Mouse (Mus musculus) cerebellum, postnatal 4 days (tissue): Measurements from ENCODE around the gene Pde4c.

Experiments
- DNase-seq, 2 experiments: peaks; one replicate each; pipeline ENCODE4 v3.0.0; 2022; ENCODE audit warnings: low spot score in 2 of 2, mixed read lengths in 1 of 2

Gene Pde4c

DNA sequence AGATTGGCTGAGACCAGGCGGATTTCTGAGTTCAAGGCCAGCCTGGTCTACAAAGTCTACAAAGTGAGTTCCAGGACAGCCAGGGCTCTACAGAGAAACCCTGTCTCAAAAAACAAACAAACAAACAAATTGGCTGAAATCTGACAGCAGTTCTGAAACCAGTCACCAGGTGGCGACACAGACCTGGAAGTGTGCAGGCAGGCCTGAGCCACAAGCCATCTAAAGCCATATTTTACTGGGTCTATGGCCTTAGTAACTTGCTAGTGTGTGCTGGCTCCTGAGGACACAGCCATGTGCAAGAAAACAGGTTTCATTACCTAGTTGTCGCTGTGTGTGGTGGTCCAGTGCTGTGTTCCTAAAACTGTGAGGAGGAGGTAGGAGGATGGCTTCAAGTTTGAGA lies 2.8 kb upstream of the Pde4c start:
- DNase-seq = peak; percentile 82 to 86

DNA sequence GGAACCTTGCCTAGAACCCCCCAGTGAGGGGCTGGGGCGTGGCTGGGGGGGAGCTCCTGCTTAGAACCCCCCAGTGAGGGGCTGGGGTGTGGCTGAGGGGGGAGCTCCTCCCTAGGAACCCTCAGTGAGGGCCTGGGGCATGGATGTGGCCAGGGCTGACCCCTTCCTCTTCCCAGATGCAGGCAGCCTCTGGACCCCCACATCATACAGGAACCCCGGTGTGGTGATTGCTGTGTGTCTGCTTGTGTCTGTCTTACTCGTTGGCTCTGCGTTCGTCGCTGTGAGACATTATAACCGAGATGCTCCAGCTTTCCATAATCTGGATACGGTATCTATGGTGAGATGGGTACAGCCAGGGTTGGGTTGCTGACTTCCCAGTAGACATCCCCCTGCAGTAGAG lies 1.9 kb upstream of the Pde4c start:
- DNase-seq = no peak

DNA sequence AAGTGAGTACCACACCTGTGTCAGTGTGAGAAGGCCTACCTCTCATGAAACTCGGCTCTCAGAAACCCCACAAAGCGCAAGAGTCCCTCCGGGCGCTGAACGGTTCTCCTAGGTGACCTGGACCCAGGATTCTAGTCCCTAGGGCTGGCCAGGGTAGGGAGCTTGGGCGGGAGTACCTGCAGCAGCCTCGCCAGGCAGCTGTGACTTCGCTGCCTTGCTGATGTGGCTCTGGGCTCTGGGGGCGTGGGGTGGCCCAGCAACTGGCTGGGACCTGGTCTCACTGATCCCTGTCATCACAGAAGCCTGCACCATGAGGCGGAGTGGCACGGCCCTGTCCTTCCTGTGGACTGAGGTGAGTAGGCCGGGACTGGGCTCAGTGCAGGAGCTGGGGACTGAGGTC lies 696 bp downstream of the Pde4c start:
- DNase-seq = no peak

DNA sequence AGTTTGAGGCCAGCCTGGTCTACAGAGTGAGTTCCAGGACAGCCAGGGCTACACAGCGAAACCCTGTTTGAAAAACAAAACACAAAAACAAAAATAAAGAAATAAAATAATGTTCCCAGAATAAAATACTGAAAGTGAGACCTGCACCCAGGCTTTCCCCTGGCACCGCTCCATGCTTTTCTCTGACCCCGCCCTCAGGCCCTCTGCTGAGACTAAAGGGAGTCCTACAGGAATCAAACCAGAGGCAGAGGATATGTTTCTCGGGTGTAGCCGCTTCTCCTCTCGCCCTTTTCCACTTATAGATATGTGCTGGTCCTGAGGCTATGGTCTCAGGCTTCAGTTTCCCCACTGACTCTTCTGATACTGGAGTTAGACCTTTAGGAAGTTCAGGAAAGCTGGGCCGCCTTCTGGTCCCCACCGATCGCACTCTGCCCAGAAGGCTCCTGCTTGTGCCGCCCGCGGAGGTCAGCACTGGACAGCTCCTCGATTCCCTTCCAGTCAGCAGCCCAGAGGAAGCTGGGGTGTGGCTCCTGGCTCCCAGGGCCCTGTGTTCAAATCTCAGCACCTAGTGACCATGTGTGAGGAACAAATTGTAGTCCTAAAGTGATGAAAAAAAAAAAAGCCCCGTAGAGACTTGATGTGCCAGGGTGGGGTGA lies 2.4 kb downstream of the Pde4c start:
- no peak for DNase-seq

DNA sequence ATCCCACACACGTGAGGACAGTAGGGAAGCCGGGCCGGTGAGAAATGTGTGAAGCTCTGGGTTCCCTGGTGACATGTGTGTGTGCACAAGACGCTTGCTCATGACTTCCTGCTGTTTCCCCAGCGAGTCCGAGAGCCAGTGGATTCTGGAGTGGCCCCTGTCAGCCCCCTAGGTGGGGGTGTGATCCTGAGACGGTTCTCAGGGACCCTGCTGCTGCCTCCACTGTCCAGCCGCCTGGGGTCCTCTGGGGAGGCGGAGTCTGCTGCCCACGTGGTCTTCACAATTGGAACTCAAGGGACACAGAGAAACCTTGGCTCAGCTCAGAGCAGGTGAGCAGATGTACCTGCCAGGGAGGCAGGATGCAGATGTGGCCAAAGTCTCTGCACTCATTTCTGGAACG lies 3.2 kb downstream of the Pde4c start:
- no peak for DNase-seq

DNA sequence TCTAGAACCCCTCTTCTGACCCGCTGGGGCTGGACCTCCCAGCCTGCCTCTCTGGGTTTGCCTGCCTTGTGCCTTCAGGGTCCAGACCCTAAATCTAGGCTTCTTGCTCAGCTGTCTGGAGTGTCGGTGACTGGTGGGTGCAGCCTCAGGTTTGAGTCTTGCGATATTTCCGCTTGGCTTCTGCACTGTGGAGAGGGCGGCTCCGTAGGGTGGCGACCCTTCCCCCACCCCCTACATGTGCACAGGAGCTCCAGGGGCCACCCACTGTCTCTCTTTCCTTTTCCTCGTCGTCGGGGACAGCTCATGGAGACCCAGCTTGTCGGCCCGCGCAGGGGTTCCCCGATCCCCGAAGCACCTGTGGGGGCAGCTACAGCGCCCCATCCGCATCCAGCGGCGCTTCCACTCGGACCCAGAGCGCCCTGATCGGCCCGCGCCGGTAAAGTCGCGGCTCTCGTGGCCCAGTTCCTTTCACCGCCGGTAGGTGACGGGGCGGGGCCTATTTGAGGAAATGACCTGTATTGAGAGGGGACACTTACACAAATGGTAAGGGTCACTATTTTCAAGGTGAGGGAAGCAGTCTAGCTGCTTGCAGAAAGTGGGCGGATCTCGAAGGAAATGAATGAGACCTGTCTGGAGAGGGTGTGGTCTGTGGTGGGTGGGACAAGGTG lies 6.4 kb downstream of the Pde4c start:
- no peak for DNase-seq

DNA sequence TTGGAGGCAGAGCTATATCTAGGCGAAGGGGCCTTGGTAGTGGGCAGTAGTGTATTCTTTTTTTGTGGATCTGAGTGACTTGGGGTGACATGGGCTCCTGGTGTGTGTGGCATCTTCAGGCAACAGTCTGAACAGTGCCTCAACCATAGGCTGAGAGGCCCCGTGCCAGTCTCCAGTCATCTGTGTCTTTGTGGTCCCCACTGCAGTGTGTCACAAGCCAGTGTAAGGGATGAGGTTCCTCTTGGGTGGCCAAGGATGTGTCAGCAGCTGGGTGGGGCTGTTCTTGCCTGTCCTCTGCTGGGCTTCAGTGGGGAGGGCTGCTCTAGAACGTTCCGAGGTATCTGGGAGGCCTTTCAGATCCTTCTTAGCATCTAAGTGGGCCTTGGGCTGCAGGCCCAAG lies 7.4 kb downstream of the Pde4c start:
- no peak for DNase-seq

DNA sequence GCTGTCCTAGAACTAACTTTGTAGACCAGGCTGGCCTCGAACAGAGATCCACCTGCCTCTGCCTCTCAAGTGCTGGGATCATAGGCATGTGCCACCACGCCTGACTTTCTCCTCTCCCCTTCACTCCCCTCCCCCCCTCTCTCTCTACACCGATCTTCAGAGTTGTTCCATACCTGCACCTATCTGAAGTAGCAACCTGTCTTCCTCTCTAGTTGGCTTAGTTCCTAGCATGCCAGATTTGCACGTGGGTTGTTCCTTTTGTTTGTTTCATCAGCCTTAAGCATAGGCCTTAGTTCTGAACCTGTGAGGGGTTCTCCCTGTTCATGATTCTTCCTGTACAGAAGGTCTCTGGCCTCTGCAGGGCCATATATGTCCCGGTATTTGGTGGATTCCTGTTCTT lies 14.2 kb downstream of the Pde4c start:
- DNase-seq = no peak

DNA sequence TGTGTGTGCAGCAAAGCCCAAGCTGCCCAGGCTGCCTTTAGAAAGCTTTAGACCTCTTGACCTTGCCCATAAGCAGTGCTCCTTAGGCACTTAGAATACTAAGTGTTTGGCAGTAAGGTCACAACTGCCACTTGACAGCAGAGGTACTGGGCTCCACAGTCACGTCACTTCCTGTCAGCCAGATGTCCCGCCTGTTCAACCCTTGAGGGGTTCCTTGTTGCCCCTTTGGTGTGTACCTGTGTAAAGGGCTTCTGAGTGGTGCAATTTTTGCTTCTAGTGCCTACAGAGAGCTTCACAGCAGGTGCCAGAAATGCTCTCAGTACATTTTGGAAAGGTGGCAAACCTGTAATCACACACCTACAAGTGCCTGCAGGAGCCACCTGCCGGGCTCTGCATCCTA lies 14.7 kb downstream of the Pde4c start:
- no peak for DNase-seq

DNA sequence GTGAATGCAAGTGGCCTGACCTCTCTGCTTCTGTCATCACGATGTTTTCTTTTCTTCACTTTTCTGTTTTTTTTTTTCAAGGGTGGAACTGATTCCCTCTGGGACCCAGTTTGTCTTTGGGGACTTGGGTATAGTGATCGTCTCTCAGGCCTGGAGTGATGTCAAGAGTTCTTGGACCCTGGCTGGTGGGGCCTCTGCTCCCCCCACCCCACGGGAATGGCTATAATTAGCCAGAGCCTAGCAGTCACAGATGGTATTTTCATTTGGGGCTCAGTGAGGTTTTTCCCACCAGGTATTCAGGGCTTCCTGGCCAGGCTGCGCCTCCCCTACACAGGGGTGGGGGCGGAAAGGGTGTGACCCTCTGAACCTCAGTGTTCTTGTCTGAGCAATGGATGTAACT lies 18.1 kb downstream of the Pde4c start:
- DNase-seq = no peak

DNA sequence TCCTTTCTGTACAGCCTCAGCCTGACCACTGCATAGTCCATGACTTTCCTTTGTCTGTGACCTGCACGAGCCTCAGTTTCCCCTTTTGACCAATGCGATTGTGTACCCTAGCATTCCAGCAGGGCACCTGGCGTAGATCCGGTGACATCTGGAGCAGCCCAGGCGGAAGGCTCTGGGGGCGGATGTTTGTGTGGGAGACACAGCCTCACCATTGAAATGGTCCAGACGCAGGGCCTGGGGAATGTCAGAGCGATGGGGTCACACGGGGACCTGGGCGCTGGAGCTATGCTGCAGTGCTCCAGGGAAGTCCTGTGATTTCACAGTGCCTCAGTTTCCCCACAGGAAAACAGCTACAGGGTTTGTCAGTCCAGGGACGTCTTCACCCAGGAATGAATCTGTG lies 18.7 kb downstream of the Pde4c start:
- DNase-seq = no peak

DNA sequence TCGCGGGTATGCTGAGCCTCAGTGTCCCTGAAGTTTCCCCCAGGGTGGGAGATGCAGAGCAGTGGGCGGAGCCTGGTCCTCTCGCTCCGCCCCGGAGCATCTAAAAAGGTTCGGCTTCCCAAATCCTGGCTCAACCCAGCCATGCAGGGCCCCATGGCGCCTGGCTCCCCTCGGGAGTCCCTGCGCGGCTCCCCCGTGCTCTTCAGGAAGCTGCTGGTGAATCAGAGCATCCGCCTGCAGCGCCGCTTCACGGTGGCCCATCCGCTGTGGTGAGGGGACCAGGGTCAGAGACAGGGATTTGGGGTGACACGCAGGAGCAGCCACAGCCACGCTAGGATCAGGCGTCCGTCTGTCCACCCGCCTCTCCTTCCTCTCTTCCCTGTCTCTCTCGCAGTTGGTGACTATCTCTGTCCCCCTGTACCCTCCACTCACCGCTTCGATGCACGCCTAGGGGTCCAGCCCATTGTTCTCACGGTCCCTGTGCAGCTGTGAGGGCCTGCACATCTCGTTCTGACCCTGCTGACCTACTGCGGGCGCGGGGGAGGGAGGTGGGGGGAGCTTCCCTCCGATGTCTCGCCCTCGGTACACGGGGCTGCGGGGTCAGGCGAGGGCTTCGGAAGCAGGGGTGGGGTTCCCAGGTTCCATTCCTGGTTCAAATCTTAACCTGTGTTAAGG lies 19.6 kb downstream of the Pde4c start:
- DNase-seq = no peak

DNA sequence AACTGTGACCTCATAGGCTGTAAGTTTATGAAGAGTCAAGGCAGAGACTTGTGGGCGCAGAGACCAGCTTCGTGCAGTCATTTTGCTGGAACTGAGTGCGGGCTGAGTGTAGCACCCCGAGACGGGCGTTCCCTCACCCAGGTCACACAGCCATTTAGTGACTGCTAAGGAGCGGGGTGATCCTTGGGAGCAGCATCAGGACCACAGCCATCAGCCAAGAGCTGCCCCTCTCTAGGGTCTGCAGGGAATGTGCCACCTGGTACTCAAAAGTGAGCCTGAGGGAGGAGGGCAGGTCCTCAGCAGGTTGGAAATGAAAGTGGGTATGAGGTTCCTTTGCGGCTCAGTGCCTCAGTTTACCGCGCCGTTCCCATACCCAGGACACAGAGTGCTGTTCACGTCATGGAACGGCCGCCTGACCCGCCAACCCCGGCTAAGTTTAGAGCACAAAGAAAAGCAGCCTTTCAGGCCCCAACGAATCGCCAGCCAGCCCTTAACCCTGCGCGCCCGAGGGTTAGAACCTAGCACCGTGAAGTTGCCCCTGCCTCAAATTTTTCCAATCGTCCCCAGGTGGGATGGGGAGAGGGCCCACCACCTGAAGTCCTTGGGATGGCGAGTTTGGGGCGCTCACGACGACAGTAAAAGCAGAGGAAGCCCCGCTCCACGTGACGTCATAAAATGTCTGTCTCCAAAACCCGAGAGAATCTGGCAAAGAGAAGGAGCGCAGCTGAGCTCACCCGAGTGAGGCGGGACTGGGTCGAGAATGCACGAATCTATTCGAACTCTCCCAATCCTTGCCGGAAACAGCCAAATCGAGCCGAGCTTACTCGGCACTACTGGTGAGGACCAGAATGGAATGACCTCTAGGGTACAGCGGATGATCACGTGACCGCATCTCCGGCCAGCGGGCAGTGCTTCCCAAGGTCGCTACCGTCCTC lies 20.4 kb downstream of the Pde4c start:
- no peak for DNase-seq

DNA sequence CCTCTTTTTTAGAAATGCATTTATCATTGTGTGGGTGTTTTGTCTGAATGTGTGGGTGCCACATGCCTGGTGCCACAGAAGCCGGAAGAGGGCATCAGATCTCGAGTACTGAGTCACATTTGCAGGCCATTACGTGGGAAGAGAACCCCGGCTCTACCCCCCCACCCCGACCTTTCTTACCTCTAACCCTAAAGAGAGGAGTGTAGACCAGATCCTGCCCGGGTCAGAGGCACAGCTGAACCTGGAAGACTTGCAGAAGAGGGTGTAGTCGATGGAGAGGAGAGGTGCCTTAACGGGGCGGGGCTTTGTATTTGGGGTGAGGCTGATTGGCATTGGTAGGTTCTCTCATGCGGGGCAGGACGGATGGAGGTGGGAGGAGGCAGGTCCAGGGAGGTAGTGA lies 21.3 kb downstream of the Pde4c start:
- no peak for DNase-seq

DNA sequence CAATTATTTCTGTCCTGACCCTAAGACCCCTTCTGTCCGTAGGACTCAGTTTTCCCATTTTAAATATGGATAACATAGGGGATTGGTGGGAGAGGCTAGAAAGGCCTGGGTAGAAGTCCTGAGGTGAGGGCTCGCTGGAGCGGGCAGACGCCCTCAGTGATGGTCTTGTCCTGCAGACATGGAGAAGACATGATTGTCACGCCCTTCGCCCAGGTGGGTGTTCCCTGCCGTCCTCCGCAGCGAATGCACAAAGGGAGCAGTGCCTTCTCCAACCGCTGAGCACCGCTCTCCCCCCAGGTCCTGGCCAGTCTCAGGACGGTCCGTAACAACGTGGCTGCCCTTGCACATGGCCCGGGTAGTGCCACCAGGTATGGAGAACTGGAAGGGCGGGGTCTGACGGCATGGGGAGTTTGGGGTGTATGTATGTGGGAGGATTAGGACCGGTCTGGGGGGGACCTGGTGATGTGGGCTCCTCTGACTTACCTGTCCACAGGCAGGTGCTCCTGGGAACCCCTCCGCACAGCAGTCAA lies 22.2 kb downstream of the Pde4c start:
- DNase-seq = no peak

DNA sequence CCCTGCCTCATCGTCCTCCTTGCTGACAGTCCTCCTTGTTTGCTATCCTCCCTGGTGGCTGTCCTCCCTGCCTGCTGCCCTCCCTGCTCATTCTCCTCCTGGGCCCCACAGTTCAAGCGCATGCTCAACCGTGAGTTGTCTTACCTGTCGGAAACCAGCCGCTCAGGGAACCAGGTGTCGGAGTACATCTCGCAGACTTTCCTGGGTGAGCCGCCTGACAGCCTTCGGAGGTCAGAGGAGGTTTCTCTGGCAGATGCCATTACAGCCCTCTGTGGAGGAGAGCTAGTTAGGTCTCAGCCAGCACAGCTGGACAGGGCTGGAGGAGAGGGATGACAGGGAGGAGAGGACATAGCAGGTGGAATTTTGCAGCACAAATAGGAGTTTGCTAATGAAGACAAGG lies 23.2 kb downstream of the Pde4c start:
- no peak for DNase-seq

DNA sequence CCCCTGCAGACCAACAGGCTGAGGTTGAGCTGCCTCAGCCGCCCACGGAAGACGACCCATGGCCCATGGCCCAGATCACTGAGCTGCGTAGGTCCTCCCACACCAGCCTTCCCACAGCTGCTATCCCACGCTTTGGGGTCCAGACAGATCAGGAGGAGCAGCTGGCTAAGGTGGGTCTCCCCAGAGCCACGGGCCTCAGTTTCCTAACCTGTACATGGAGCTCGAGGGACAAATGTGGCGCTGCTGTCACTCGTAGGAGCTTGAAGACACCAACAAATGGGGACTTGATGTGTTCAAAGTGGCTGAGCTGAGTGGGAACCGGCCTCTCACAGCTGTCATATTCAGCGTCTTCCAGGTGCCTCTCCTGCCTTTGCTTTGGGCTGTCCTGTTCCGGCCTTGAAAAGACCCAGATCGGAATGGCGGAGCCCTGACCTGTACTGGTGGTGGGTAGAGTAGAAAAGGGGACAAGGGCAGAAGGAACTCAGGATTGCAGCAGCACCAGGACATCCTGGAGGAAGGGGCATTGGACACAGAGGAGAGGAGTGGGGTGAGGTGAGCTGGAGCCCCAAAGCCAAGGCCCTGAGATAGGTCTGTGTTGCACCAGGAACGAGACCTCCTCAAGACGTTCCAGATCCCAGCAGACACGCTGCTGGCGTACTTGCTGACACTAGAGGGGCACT lies 23.8 kb downstream of the Pde4c start:
- DNase-seq = no peak

DNA sequence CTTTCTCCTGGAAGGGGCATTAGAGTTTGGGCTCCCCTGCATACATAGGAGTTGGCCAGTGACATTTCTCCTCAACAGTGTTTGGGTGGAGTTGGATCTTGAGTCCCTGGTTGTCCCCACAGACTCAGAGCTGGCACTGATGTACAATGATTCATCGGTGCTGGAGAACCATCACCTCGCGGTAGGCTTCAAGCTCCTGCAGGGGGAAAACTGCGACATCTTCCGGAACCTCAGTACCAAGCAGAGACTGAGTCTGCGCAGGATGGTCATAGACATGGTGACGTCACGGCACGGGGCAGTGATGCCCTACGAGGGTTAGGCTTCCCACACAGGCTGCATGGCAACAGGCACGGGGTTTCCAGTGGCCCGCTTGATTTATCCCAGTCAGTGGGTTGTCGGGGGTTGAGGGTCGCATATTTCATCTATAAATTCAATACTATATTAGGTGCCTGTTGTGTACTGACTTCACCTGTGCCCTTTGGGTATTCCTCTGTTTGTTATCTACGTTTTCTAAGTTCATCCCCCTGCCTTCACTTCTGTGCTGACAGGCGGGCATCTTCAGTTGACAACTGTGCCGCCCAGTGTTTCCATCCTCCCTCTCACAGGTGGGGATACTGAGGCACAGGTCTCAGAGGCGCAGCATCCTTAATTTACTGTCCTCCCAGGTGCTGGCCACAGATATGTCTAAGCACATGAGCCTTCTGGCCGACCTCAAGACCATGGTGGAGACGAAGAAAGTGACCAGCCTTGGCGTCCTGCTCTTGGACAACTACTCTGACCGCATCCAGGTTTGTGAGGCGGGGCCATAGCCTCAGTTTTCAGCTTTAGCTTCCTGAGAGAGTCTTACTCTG lies 25.0 kb downstream of the Pde4c start:
- no peak for DNase-seq

DNA sequence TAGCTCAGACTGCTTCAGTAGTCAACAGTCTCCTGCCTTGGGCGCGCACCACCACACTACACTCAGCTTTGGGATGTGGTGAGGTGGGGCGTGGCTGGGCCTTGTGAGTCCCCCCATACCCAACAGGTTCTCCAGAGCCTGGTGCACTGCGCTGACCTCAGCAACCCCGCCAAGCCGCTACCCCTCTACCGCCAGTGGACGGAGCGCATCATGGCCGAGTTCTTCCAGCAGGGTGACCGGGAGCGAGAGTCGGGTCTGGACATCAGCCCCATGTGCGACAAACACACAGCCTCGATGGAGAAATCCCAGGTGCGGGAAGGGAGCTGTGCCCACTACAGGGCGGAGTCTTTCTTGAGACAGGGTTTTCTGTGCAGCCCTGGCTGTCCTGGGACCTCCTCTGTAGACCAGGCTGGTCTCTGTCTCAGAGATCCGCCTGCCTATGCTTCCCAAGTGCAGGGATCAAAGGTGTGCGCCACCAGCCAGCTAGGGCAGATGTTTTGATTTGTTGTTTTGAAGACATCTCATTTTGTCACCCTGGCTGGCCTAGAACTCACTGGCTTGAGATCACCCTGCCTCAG lies 25.7 kb downstream of the Pde4c start:
- DNase-seq = no peak

DNA sequence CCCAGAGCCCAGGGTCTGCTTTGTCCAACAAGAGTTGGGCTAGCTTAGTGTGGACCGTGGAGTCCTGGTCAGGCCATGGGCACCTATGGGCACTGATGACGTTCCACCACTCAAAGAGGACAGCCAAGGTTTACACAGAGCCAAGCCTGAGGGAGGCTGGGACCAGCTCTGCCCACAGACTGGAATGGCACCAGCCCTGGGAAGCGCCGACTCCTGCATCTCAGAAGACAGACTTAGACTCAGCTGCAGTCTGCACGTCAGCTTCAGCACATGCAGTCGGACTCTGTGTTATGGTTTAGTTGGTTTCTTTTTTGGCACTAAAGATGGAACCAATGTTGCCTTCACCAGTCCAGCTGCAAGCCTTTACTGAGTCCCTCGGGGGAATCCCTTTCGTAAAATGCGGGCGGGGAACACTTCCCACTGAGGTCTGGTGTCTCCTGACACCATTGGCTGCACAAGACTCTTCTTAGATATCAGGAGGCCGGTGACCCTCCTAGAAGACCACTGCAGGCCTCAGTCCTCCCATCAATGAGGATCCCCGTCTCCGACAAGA lies 26.7 kb downstream of the Pde4c start:
- DNase-seq = no peak
